Mouse (Mus musculus) MEL (cell line): ENCODE results near the gene Lurap1. TPM values are rescaled to one million over a fixed set of nuclear protein-coding genes. Genes with fewer than 3 reads are reported as not detected.

Experiments used
- DNase-seq: peaks from one replicate; pipeline ENCODE4 v3.0.0; 2011; ENCODE audit warnings: low read depth, low spot score
- H3K27ac ChIP-seq: 2 replicates; pipeline ENCODE4 v1.5.1; 2012; ENCODE audit warnings: low read depth, mild to moderate bottlenecking, control low read depth, low read length, moderate library complexity; ENCODE audit not compliant: control insufficient read depth
- H3K27me3 ChIP-seq, 2 experiments: fragments of 150-350 bp in 1 of 2; sonication (generic) in 1 of 2; 2 replicates each; pipeline ENCODE4 v1.6.1; 2012; ENCODE audit warnings: low read length in 2 of 2, mild to moderate bottlenecking in 2 of 2, improper control_type of control experiment in 1 of 2, moderate library complexity in 1 of 2; ENCODE audit not compliant: insufficient read depth in 2 of 2, control insufficient read depth in 1 of 2
- H3K36me3 ChIP-seq, 2 experiments: 2 replicates each; pipeline ENCODE4 v1.6.1; 2012 to 2014; ENCODE audit warnings: low read length in 2 of 2, improper control_type of control experiment in 1 of 2, inconsistent platforms in 1 of 2, mild to moderate bottlenecking in 1 of 2; ENCODE audit not compliant: insufficient read depth in 2 of 2, control insufficient read depth in 1 of 2
- H3K4me1 ChIP-seq, 2 experiments: fragments of 150-350 bp in 1 of 2; sonication (generic) in 1 of 2; 2 replicates each; pipeline ENCODE4 v1.6.1; 2012; ENCODE audit warnings: low read length in 2 of 2, improper control_type of control experiment in 1 of 2, mild to moderate bottlenecking in 1 of 2; ENCODE audit not compliant: insufficient read depth in 2 of 2, control insufficient read depth in 1 of 2
- H3K4me3 ChIP-seq, 2 experiments: fragments of 150-350 bp in 1 of 2; sonication (generic) in 1 of 2; 2 replicates each; pipeline ENCODE4 v1.5.1; 2012; ENCODE audit warnings: low read depth in 2 of 2, low read length in 2 of 2, mild to moderate bottlenecking in 2 of 2, moderate library complexity in 2 of 2, control low read depth in 1 of 2, improper control_type of control experiment in 1 of 2; ENCODE audit not compliant: control insufficient read depth in 1 of 2, insufficient read depth in 1 of 2
- H3K79me2 ChIP-seq: 2 replicates; pipeline ENCODE4 v1.6.1; 2012; ENCODE audit warnings: mild to moderate bottlenecking, low read length, moderate library complexity; ENCODE audit not compliant: control insufficient read depth, poor library complexity, insufficient read depth
- H3K9ac ChIP-seq: 2 replicates; pipeline ENCODE4 v1.6.1; 2012; ENCODE audit warnings: low read depth, mild to moderate bottlenecking, control low read depth, low read length, moderate library complexity; ENCODE audit not compliant: control insufficient read depth, poor library complexity, severe bottlenecking
- H3K9me3 ChIP-seq: fragments of 150-350 bp; sonication (generic); replicated peaks from 2 replicates; pipeline ENCODE4 v1.6.1; 2012; ENCODE audit warnings: mild to moderate bottlenecking, low read length, improper control_type of control experiment, moderate library complexity; ENCODE audit not compliant: insufficient read depth
- BHLHE40 ChIP-seq: IDR thresholded peaks from 2 replicates; pipeline ENCODE4 v1.6.1; 2012; ENCODE audit warnings: low read depth, mild to moderate bottlenecking, inconsistent platforms, low read length, improper control_type of control experiment, borderline replicate concordance
- CTCF ChIP-seq, 3 experiments: IDR thresholded peaks in 2 of 3; conservative IDR thresholded peaks in 1 of 3; 2 replicates each; pipeline ENCODE4 v1.5.1; 2011 to 2012; ENCODE audit warnings: low read length in 3 of 3, low read depth in 2 of 3, mild to moderate bottlenecking in 2 of 3, improper control_type of control experiment in 1 of 3, inconsistent platforms in 1 of 3, mixed read lengths in 1 of 3, moderate library complexity in 1 of 3; ENCODE audit not compliant: control insufficient read depth in 1 of 3, insufficient read depth in 1 of 3, poor library complexity in 1 of 3, severe bottlenecking in 1 of 3
- EP300 ChIP-seq, 2 experiments: IDR thresholded peaks; 2 replicates each; pipeline ENCODE4 v1.6.1; 2011; ENCODE audit warnings: improper control_type of control experiment in 2 of 2, low read length in 2 of 2, low read depth in 1 of 2, mild to moderate bottlenecking in 1 of 2
- ETS1 ChIP-seq: IDR thresholded peaks from 2 replicates; pipeline ENCODE4 v1.6.1; 2012; ENCODE audit warnings: low read depth, mild to moderate bottlenecking, inconsistent platforms, low read length, improper control_type of control experiment, moderate library complexity
- GATA1 ChIP-seq: IDR thresholded peaks from 2 replicates; pipeline ENCODE4 v1.6.1; 2011; ENCODE audit warnings: low read depth, low read length, improper control_type of control experiment
- HCFC1 ChIP-seq: IDR thresholded peaks from 2 replicates; pipeline ENCODE4 v1.6.1; 2012; ENCODE audit warnings: low read depth, mild to moderate bottlenecking, inconsistent platforms, low read length, improper control_type of control experiment, moderate library complexity
- KAT2A ChIP-seq: conservative IDR thresholded peaks from 2 replicates; pipeline ENCODE4 v1.6.1; 2012; ENCODE audit warnings: low read depth, low read length, improper control_type of control experiment, inconsistent platforms
- MAX ChIP-seq: IDR thresholded peaks from 2 replicates; pipeline ENCODE4 v1.6.1; 2011; ENCODE audit warnings: low read length, improper control_type of control experiment
- MAZ ChIP-seq: IDR thresholded peaks from 2 replicates; pipeline ENCODE4 v1.6.1; 2012; ENCODE audit warnings: low read depth, mild to moderate bottlenecking, inconsistent platforms, low read length, improper control_type of control experiment
- MXI1 ChIP-seq: IDR thresholded peaks from 2 replicates; pipeline ENCODE4 v1.6.1; 2011; ENCODE audit warnings: mild to moderate bottlenecking, low read depth, low read length, improper control_type of control experiment
- MYB ChIP-seq: IDR thresholded peaks from 2 replicates; pipeline ENCODE4 v1.6.1; 2011; ENCODE audit warnings: mild to moderate bottlenecking, low read depth, low read length, improper control_type of control experiment
- POLR2AphosphoS2 ChIP-seq: IDR thresholded peaks from 2 replicates; pipeline ENCODE4 v1.6.1; 2011; ENCODE audit warnings: low read length, improper control_type of control experiment
- RAD21 ChIP-seq: IDR thresholded peaks from 2 replicates; pipeline ENCODE4 v1.6.1; 2011; ENCODE audit warnings: mild to moderate bottlenecking, low read depth, low read length, improper control_type of control experiment
- RCOR1 ChIP-seq: IDR thresholded peaks from 2 replicates; pipeline ENCODE4 v1.6.1; 2012; ENCODE audit warnings: low read depth, mild to moderate bottlenecking, inconsistent platforms, low read length, improper control_type of control experiment
- SIN3A ChIP-seq: IDR thresholded peaks from 2 replicates; pipeline ENCODE4 v1.6.1; 2012; ENCODE audit warnings: low read length, improper control_type of control experiment, inconsistent platforms
- SMC3 ChIP-seq: IDR thresholded peaks from 2 replicates; pipeline ENCODE4 v1.6.1; 2011; ENCODE audit warnings: low read depth, low read length, improper control_type of control experiment
- TAL1 ChIP-seq: IDR thresholded peaks from 2 replicates; pipeline ENCODE4 v1.6.1; 2012; ENCODE audit warnings: mild to moderate bottlenecking, inconsistent platforms, low read length, moderate library complexity, mixed read lengths
- TCF12 ChIP-seq: IDR thresholded peaks from 2 replicates; pipeline ENCODE4 v1.6.1; 2014; ENCODE audit warnings: low read depth, mild to moderate bottlenecking, inconsistent platforms, low read length, improper control_type of control experiment, moderate library complexity
- UBTF ChIP-seq: IDR thresholded peaks from 2 replicates; pipeline ENCODE4 v1.6.1; 2012; ENCODE audit warnings: low read depth, mild to moderate bottlenecking, inconsistent platforms, low read length, improper control_type of control experiment, moderate library complexity, borderline replicate concordance; ENCODE audit not compliant: insufficient read depth
- USF1 ChIP-seq: IDR thresholded peaks from 2 replicates; pipeline ENCODE4 v1.6.1; 2014; ENCODE audit warnings: low read depth, mild to moderate bottlenecking, inconsistent platforms, low read length, improper control_type of control experiment, moderate library complexity
- USF2 ChIP-seq, 2 experiments: IDR thresholded peaks; 2 replicates each; pipeline ENCODE4 v1.6.1; 2011 to 2012; ENCODE audit warnings: improper control_type of control experiment in 2 of 2, low read length in 2 of 2, borderline replicate concordance in 1 of 2, inconsistent platforms in 1 of 2, low read depth in 1 of 2, mild to moderate bottlenecking in 1 of 2; ENCODE audit not compliant: insufficient read depth in 1 of 2
- ZNF384 ChIP-seq: IDR thresholded peaks from 2 replicates; pipeline ENCODE4 v1.6.1; 2012; ENCODE audit warnings: low read depth, mild to moderate bottlenecking, inconsistent platforms, low read length, improper control_type of control experiment
- polyA plus RNA-seq, 2 experiments: library from polyadenylated mRNA; stranded (reverse) in 1 of 2; unstranded in 1 of 2; fragments of >175 nt in 1 of 2; fragments of >200 nt in 1 of 2; gene quantifications; 2 replicates each; pipeline versions ENCODE4 v1.2.1 to v1.2.4; 2012; ENCODE audit warnings: low replicate concordance in 2 of 2, low read depth in 1 of 2; ENCODE audit not compliant: insufficient read length in 2 of 2, insufficient read depth in 1 of 2, missing spikeins in 1 of 2
- total RNA-seq: library from RNA; depleted of rRNA; stranded (reverse); fragments of 300-350 nt; gene quantifications from 2 replicates; pipeline ENCODE4 v1.2.3, GENCODE M21; 2012; rRNA removed

Gene Lurap1
- total RNA-seq: 0.85 and 1.2 TPM in 2 replicates
- polyA plus RNA-seq: 1 to 10 TPM in 1 of 2 experiments, not detected in 1; 1.2 TPM

DNA sequence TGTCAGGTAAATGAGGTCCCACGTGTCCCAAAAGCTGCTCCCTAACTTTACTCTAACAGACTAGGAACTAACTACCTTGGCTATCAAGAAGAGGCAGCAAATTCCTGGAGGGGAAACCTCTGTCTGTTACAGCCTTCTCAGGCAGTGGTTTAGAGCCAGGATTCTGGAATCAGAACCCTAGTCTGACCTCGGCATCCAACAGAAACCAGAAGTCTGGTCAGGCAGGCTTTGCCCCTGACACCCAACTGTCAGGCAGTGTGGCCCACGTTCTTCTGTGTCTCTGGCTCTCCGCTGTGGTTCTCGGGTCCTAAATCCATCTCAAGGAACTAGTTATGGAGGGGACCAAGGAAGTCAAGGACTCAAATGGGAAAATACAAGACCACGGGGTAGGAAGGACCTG lies at the start of gene Lurap1:
Lurap1 (minus strand) TSS at position 101 of the 400 bp plus-strand sequence.
- no peaks in the 10 kb centered on the region for H3K27me3 ChIP-seq
- no peaks in the 10 kb centered on the region for H3K9me3 ChIP-seq
- TF ChIP-seq ETS1 (no peak), POLR2AphosphoS2 (no peak), RCOR1 (no peak)
- H3K79me2 ChIP-seq: peaks cover 14% of the 10 kb centered on the region
- H3K4me1 ChIP-seq: peaks cover 0 to 10% of the 10 kb centered on the region in 2 experiments; a peak in 2 of 4 replicates
- peak within 1 kb of the TSS; percentile 90 to 98 for H3K4me3 ChIP-seq
- peak within 1 kb of the TSS; percentile 94 for H3K9ac ChIP-seq
- H3K27ac ChIP-seq: peak within 1 kb of the TSS; percentile 67
- DNase-seq: no peak
- peaks cover 4 to 5% of the 10 kb centered on the region in 2 experiments for H3K36me3 ChIP-seq

DNA sequence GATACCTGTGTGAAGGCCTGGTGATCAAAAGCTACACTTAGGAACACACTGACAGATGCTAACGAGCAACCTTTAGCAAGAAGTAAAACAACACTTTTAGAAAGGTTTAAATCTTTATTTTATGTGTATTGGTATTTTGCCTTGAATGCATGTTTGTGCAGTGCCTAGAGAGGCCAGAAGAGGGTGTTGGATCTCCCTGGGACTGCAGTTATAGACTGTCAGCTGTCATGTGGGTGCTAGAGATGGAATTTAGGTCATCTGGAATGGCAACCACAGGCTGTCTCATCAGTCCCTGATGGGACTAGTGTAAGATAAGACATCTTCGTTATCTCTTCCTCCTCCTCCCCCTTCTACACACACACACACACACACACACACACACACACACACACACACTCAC lies 47.3 kb upstream of the Lurap1 start:
- DNase-seq: peak; percentile 53
- H3K9ac ChIP-seq: no peak overlapping the region
- no peak overlapping the region for H3K4me3 ChIP-seq
- no peak overlapping the region for H3K27ac ChIP-seq
- no peaks in the 10 kb centered on the region for H3K79me2 ChIP-seq
- H3K36me3 ChIP-seq: peaks cover 0 to 12% of the 10 kb centered on the region in 2 experiments; a peak in 2 of 4 replicates
- H3K27me3 ChIP-seq: no peaks in the 10 kb centered on the region
- H3K4me1 ChIP-seq: peaks cover 6 to 12% of the 10 kb centered on the region in 2 experiments; a peak in 3 of 4 replicates
- 0 out of 2 replicates have a peak, but pooled peaks have one; percentile 23 for TF ChIP-seq USF1
- no peak for TF ChIP-seq TCF12
- TF ChIP-seq CTCF (IDR thresholded peaks at IDR 0.05 in 2 of 3, conservative IDR thresholded peaks at IDR 0.05 in 1 of 3; ENCODE audit: control insufficient read depth in 1 of 3, insufficient read depth in 1 of 3, low read depth in 2 of 3, low read length in 3 of 3, poor library complexity in 1 of 3, severe bottlenecking in 1 of 3): peak; percentile 38 to 59 (median 55)
- peak; percentile 42 for TF ChIP-seq RAD21
- TF ChIP-seq SMC3: peak; percentile 54
- H3K9me3 ChIP-seq: no peaks in the 10 kb centered on the region

DNA sequence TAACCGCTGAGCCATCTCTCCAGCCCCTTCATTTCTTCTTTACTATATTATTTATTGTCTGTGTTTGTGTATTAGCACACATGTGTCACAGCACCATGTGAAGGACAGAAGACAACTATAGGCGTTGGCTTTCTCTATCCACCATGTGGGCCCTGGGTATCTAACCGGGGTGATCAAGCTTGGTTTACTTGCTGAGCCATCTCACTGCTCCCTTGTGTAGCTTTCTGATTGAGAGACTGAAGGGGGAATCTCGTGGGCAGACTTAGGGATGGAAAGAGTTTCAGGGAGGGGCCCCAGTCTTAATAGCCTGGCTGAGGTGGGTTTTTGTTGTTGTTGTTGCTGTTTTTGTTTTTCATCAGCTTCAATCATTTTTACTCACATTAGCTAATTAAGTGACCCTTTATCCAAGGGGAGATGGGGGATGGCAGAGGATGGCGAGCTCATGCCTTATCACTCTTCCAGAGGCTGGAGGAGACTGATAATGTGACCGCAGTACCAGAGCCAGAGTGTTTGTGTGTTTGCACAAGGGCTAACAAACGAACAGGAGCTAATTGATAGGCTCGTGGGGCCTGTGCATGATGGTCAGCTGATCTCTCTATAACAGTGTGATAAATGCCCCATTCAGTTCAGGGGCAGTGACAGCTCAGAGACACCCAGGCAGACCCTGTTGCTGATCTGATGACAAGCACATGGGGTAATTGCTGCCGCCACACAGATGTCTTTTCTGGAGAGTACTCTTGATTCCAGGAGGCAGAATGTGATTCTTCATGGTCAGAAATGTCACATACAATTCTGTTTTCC lies 42.6 kb upstream of the Lurap1 start:
- peak; percentile 80 for DNase-seq
- Histone ChIP-seq H3K79me2 (no peaks in the 10 kb centered on the region), H3K36me3 (peaks cover 0 to 16% of the 10 kb centered on the region in 2 experiments; a peak in 2 of 4 replicates), H3K9me3 (no peaks in the 10 kb centered on the region), H3K4me3 (no peak overlapping the region), H3K9ac (peak overlapping the region; percentile 18; the same call in 1 of the 2 replicates), H3K4me1 (peaks cover 6 to 19% of the 10 kb centered on the region in 2 experiments; a peak in 3 of 4 replicates), H3K27me3 (no peaks in the 10 kb centered on the region), H3K27ac (peak overlapping the region; percentile 60)
- no peak for TF ChIP-seq HCFC1
- no peak for TF ChIP-seq POLR2AphosphoS2
- peak; percentile 54; the same call in 1 of the 2 replicates for TF ChIP-seq MAX
- TF ChIP-seq RCOR1: peak; percentile 86
- TF ChIP-seq SIN3A: peak; percentile 89
- TF ChIP-seq BHLHE40: peak; percentile 74; the same call in 1 of the 2 replicates
- TF ChIP-seq UBTF: no peak
- peak; percentile 58 for TF ChIP-seq MXI1
- TF ChIP-seq GATA1: peak; percentile 98
- no peak for TF ChIP-seq KAT2A
- 0 out of 2 replicates have a peak, but pooled peaks have one; percentile 36 for TF ChIP-seq MYB
- TF ChIP-seq TAL1: peak; percentile 89
- peak; percentile 93 to 94 for TF ChIP-seq EP300 (IDR thresholded peaks at IDR 0.05; ENCODE audit: low read depth in 1 of 2, low read length in 2 of 2)
- peak; percentile 95 for TF ChIP-seq TCF12
- peak; percentile 87 for TF ChIP-seq USF1
- no peak for TF ChIP-seq MAZ
- 0 out of 4 replicates have a peak, but pooled peaks of 1 of the 2 experiments have one; percentile 30 for TF ChIP-seq USF2 (IDR thresholded peaks at IDR 0.05; ENCODE audit: borderline replicate concordance in 1 of 2, insufficient read depth in 1 of 2, low read depth in 1 of 2, low read length in 2 of 2)
- TF ChIP-seq ETS1: peak; percentile 87
- TF ChIP-seq ZNF384: no peak
